Mouse (Mus musculus) sigmoid colon, adult 10 weeks (tissue): ENCODE data around the gene Gm21970. TPM values are rescaled to one million over a fixed set of nuclear protein-coding genes. Genes with fewer than 3 reads are reported as not detected.

Source experiments
- polyA plus RNA-seq: library from polyadenylated mRNA; stranded (reverse); fragments of 350-450 nt; fragmentation: Illumina TruSeq; extraction: RNeasy Lipid Tissue Mini Kit (QIAGEN cat#74804); gene quantifications from one replicate; pipeline ENCODE4 v1.2.3, GENCODE M21; 2014; ENCODE audit warnings: low read depth, low replicate concordance

Gene Gm21970
- polyA plus RNA-seq = not detected

GRCm38 (mm10) chr16:91391421-91391820 lies at the start of gene Gm21970:
Gm21970 (plus strand) TSS chr16:91391721.

GRCm38 (mm10) chr16:91372577-91373472 lies 18.7 kb upstream of the Gm21970 start, which contains the start of gene Ifnar2:
Ifnar2 (plus strand) TSS chr16:91372783.

GRCm38 (mm10) chr16:91405640-91406584 lies 14.4 kb downstream of the Gm21970 start, which contains the start of gene Il10rb:
Il10rb (plus strand) TSS chr16:91406164.

Other genes with a start within 250 kb of the Gm21970 start
- gene Olig2, start 166.3 kb upstream of the Gm21970 start, polyA plus RNA-seq = not detected
- gene Olig1, start 121.9 kb upstream of the Gm21970 start, polyA plus RNA-seq = not detected
- gene Ifnar2, start 18.9 kb upstream of the Gm21970 start, polyA plus RNA-seq = 31.4 TPM
- 96.0 TPM for gene Il10rb, start 14.4 kb downstream of the Gm21970 start, polyA plus RNA-seq
- gene Ifnar1, start 93.5 kb downstream of the Gm21970 start, polyA plus RNA-seq = 76.5 TPM
- gene Ifngr2, start 155.4 kb downstream of the Gm21970 start, polyA plus RNA-seq = 71.5 TPM
- 91.2 TPM for gene Tmem50b, start 206.1 kb downstream of the Gm21970 start, polyA plus RNA-seq
- 12.6 TPM for gene Dnajc28, start 227.3 kb downstream of the Gm21970 start, polyA plus RNA-seq